8 mouse cellular contexts compared by ENCODE assay signal in genomic region chr13:51400186-51400719, GRCm38 (mm10). TPM values are rescaled to one million over a fixed set of nuclear protein-coding genes. Genes with fewer than 3 reads are reported as not detected.
DNase-seq lines count a peak whose midpoint lies in the region; ATAC-seq and TF ChIP-seq lines count a peak whose summit lies in the region.

No protein-coding gene starts in this region.

- 19% methylated on average over 14 of the region's 14 CpGs for WGBS in liver, embryonic 11.5 days
- WGBS in embryonic facial prominence, embryonic 10.5 days, result 34% methylated on average over 14 of the region's 14 CpGs
- 27% methylated on average over 14 of the region's 14 CpGs for WGBS in intestine, embryonic 16.5 days
- 21% methylated on average over 14 of the region's 14 CpGs for WGBS in macrophage (ENCODE audit: missing documents)

- no peaks in the 10 kb centered on the region for H3K27me3 ChIP-seq in liver, embryonic 11.5 days (replicated peaks; ENCODE audit: control insufficient read depth, insufficient read depth, low read length)
- no peaks in the 10 kb centered on the region for H3K27me3 ChIP-seq in embryonic facial prominence, embryonic 10.5 days (replicated peaks; ENCODE audit: low read depth, poor library complexity, severe bottlenecking)
- H3K27me3 ChIP-seq in intestine, embryonic 16.5 days (replicated peaks; ENCODE audit: control insufficient read depth, insufficient read depth, low read length), result no peaks in the 10 kb centered on the region

- ATAC-seq in liver, embryonic 11.5 days (replicated peaks; ENCODE audit: low FRiP score), result peak; percentile 34; the same call in 1 of the 2 replicates
- no peak for ATAC-seq in intestine, embryonic 16.5 days
- ATAC-seq in erythroid progenitor cell, adult 5-6 weeks (replicated peaks; ENCODE audit: low FRiP score, poor library complexity, severe bottlenecking), result no peak

- no peak for DNase-seq in liver, embryonic 11.5 days (ENCODE audit: low spot score)
- DNase-seq in liver (no peak), ES-E14 (ENCODE audit: low read depth, low spot score) (peak; percentile 53)
- DNase-seq in embryonic facial prominence, embryonic 10.5 days (ENCODE audit: low spot score), result peak; percentile 35
- DNase-seq in thymus, postnatal 36 days, result peak; percentile 17 to 20

- in situ Hi-C loops in ES-E14 (cut with MboI; ENCODE audit: low sequenced_read_pairs in 2 of 2, unreplicated experiment in 2 of 2), result loop anchor here in 1 of 2 experiments (25.0 kb wide), 1 partner anchor 213 kb away; no protein-coding TSS in a partner anchor

- H3K36me3 ChIP-seq in liver, embryonic 11.5 days (ENCODE audit: control insufficient read depth, insufficient read depth, low read length), result no peaks in the 10 kb centered on the region
- H3K36me3 ChIP-seq in ES-E14 (ENCODE audit: control insufficient read depth, insufficient read depth, low read length, poor library complexity, severe bottlenecking), result no peaks in the 10 kb centered on the region
- H3K36me3 ChIP-seq in embryonic facial prominence, embryonic 10.5 days (replicated peaks), result no peaks in the 10 kb centered on the region
- no peaks in the 10 kb centered on the region for H3K36me3 ChIP-seq in intestine, embryonic 16.5 days (ENCODE audit: control insufficient read depth, insufficient read depth, low read length)
- H3K36me3 ChIP-seq in macrophage (ENCODE audit: inconsistent target), result no peaks in the 10 kb centered on the region

- H3K4me2 ChIP-seq in liver, embryonic 11.5 days, result peak overlapping the region; percentile 70
- peak overlapping the region; percentile 72 for H3K4me2 ChIP-seq in intestine, embryonic 16.5 days (ENCODE audit: low read depth, low read length)

- H3K4me1 ChIP-seq in liver, embryonic 11.5 days (replicated peaks; ENCODE audit: control insufficient read depth, insufficient read depth, low read length), result no peaks in the 10 kb centered on the region
- H3K4me1 ChIP-seq in ES-E14 (ENCODE audit: control insufficient read depth in 2 of 2, insufficient read depth in 2 of 2, low read length in 2 of 2, poor library complexity in 1 of 2), result peaks cover 2 to 15% of the 10 kb centered on the region in 2 experiments; a peak in 2 of 4 replicates
- peaks cover 16% of the 10 kb centered on the region for H3K4me1 ChIP-seq in embryonic facial prominence, embryonic 10.5 days
- peaks cover 4% of the 10 kb centered on the region; the same call in 1 of the 2 replicates for H3K4me1 ChIP-seq in intestine, embryonic 16.5 days (ENCODE audit: control insufficient read depth, insufficient read depth, low read length)

- no peak overlapping the region for H3K27ac ChIP-seq in liver, embryonic 11.5 days (ENCODE audit: low read depth, low read length)
- H3K27ac ChIP-seq in ES-E14 (ENCODE audit: insufficient read depth, low read depth, low read length, poor library complexity, severe bottlenecking), result no peak overlapping the region
- H3K27ac ChIP-seq in embryonic facial prominence, embryonic 10.5 days (replicated peaks), result peak overlapping the region; percentile 80
- H3K27ac ChIP-seq in intestine, embryonic 16.5 days (ENCODE audit: low read length), result no peak overlapping the region
- H3K27ac ChIP-seq in macrophage, result peak overlapping the region; percentile 88

- no peaks in the 10 kb centered on the region for H3K79me2 ChIP-seq in macrophage (ENCODE audit: inconsistent target)

- no peaks in the 10 kb centered on the region for H3K9me3 ChIP-seq in liver, embryonic 11.5 days (ENCODE audit: control insufficient read depth, low read length)
- H3K9me3 ChIP-seq in ES-E14 (ENCODE audit: control insufficient read depth, insufficient read depth, low read depth, low read length), result no peaks in the 10 kb centered on the region
- H3K9me3 ChIP-seq in embryonic facial prominence, embryonic 10.5 days, result peaks cover 3% of the 10 kb centered on the region
- H3K9me3 ChIP-seq in intestine, embryonic 16.5 days (ENCODE audit: control insufficient read depth, low read length), result no peaks in the 10 kb centered on the region

- no peak overlapping the region for H3K9ac ChIP-seq in liver, embryonic 11.5 days (ENCODE audit: low read depth, low read length)
- H3K9ac ChIP-seq in ES-E14 (ENCODE audit: insufficient read depth, low read depth, low read length, poor library complexity, severe bottlenecking), result no peak overlapping the region
- peak overlapping the region; percentile 54 for H3K9ac ChIP-seq in intestine, embryonic 16.5 days (ENCODE audit: low read depth, low read length)

- H3K4me3 ChIP-seq in liver, embryonic 11.5 days (ENCODE audit: low read depth, low read length), result peak overlapping the region; percentile 36
- peak overlapping the region in 1 of 2 experiments; percentile 19; a peak in 3 of 4 replicates for H3K4me3 ChIP-seq in ES-E14 (ENCODE audit: insufficient read depth in 1 of 2, low read depth in 1 of 2, low read length in 2 of 2, poor library complexity in 1 of 2, severe bottlenecking in 1 of 2)
- peak overlapping the region; percentile 56 for H3K4me3 ChIP-seq in embryonic facial prominence, embryonic 10.5 days
- H3K4me3 ChIP-seq in intestine, embryonic 16.5 days (ENCODE audit: low read length), result peak overlapping the region; percentile 38
- peak overlapping the region; percentile 15; the same call in 1 of the 2 replicates for H3K4me3 ChIP-seq in macrophage (ENCODE audit: inconsistent target)

TF ChIP-seq in ES-E14, 5 proteins besides CTCF, POLR2A, EP300 and RAD21:
- TF ChIP-seq CHD2 (IDR thresholded peaks at IDR 0.05; ENCODE audit: low read depth, low read length), result no peak
- no peak for TF ChIP-seq HCFC1 (IDR thresholded peaks at IDR 0.05; ENCODE audit: borderline replicate concordance, insufficient read depth, low read length)
- no peak for TF ChIP-seq MAFK (IDR thresholded peaks at IDR 0.05; ENCODE audit: insufficient read depth, low read depth, low read length)
- no peak for TF ChIP-seq ZNF384 (IDR thresholded peaks at IDR 0.05; ENCODE audit: low read depth, low read length)

RNA-seq across cellular contexts. Expression of gene S1pr3, which starts 8.2 kb away (rescaled TPM):
- polyA plus RNA-seq in liver, embryonic 11.5 days (2014; fragmentation: Nextera tagmentation; extraction: Ambion mirVana), result 15.5 and 18.0 TPM in 2 replicates
- 1.2 and 2.6 TPM in 2 replicates for total RNA-seq in ES-E14 (2012; rRNA removed)
- polyA plus RNA-seq in embryonic facial prominence, embryonic 10.5 days (2016; fragmentation: Nextera tagmentation; extraction: Ambion mirVana), result 50.4 and 67.6 TPM in 2 replicates
- polyA plus RNA-seq in intestine, embryonic 16.5 days (2015; fragmentation: Nextera tagmentation; extraction: Ambion mirVana), result 38.2 and 41.3 TPM in 2 replicates
- total RNA-seq in macrophage (2018; cell fraction: chromatin; rRNA removed), result 1 to 10 TPM in 1 of 26 experiments, under 1 TPM in 1, not detected in 24; 0.17 to 6.6 TPM
- total RNA-seq in macrophage (2018; cell fraction: cytosol; rRNA removed), result under 1 TPM in 3 of 26 experiments, not detected in 23; 0.03 to 0.05 (median 0.03) TPM
- total RNA-seq in macrophage (2018; cell fraction: nucleus; rRNA removed), result under 1 TPM in 2 of 26 experiments, not detected in 24; 0.19 to 0.89 TPM
- polyA plus RNA-seq in macrophage (2018), result not detected in 3 replicates
- total RNA-seq in erythroid progenitor cell, adult 5-6 weeks (2015; ENCODE audit: low replicate concordance), result 0.36 and 0.84 TPM in 2 replicates
- total RNA-seq in erythroid progenitor cell, adult 5-6 weeks (2017; ENCODE audit: low replicate concordance), result 0.13 TPM in 1 of 2 replicates, not detected in the other

Comparison
In these comparisons a context has a peak if more than half of its experiments do, and no peak if none do; other contexts are left out.
1. DNase-seq: peak in ES-E14 (single experiment), embryonic facial prominence, embryonic 10.5 days (single experiment) and thymus, postnatal 36 days (2 of 2); none in liver, embryonic 11.5 days (single experiment) and liver (single experiment).
2. H3K27ac ChIP-seq: peak in embryonic facial prominence, embryonic 10.5 days (single experiment) and macrophage (single experiment); none in liver, embryonic 11.5 days (single experiment), ES-E14 (single experiment) and intestine, embryonic 16.5 days (single experiment).
3. RNA of gene S1pr3, which starts 8.2 kb away (polyA plus RNA-seq): 50.4 to 67.6 TPM in embryonic facial prominence, embryonic 10.5 days, 38.2 to 41.3 TPM in intestine, embryonic 16.5 days and 15.5 to 18.0 TPM in liver, embryonic 11.5 days; not detected in macrophage; every median in the first group is over 10 times any median in the second.